Comparison of ENCODE assay signal across 19 mouse cellular contexts in the genomic region with DNA sequence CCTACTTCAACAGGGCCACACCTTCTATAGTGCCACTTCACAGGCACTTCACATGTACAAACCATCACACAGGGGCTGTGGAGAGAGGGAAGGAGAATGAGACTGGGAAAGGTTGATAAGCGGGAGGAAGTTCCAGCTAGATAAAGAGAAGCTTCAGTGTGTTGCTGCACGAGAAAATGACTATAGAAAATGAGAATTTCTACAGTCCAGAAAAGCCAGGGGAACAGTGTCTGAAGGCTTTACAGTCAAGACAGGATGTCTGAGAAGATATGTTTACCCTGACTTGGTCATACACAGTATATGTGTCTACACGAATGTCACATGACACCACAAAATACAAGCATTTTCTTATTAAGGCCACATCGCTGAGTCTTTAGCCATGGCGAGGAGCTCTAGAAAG. TPM values are rescaled to one million over a fixed set of nuclear protein-coding genes. Genes with fewer than 3 reads are reported as not detected.
"Had no signal": no experiment of that assay in that cellular context is flagged by ENCODE, and none has a peak within 500 bp of the region (broad histone marks: within the 10 kb centered on the region; RNA-seq: fewer than 3 reads in every experiment).

No protein-coding gene starts in this region.

- H3K4me3 ChIP-seq: layer of hippocampus, adult 2 months; limb, embryonic 13.5 days; liver, embryonic 15.5 days; midbrain, embryonic 12.5 days; neural tube, embryonic 13.5 days had no signal

- H3K9ac ChIP-seq: limb, embryonic 13.5 days; liver, embryonic 15.5 days; lung, embryonic 14.5 days; midbrain, embryonic 12.5 days; neural tube, embryonic 13.5 days had no signal

- H3K36me3 ChIP-seq: limb, embryonic 13.5 days; liver, embryonic 15.5 days; midbrain, embryonic 12.5 days; neural tube, embryonic 13.5 days had no signal

- H3K4me2 ChIP-seq: limb, embryonic 13.5 days; liver, embryonic 15.5 days; lung, embryonic 14.5 days; midbrain, embryonic 12.5 days; neural tube, embryonic 13.5 days had no signal

- ATAC-seq: midbrain, embryonic 16.5 days had no signal

- H3K9me3 ChIP-seq: limb, embryonic 13.5 days; liver, embryonic 15.5 days; midbrain, embryonic 12.5 days; neural tube, embryonic 13.5 days had no signal

- H3K27ac ChIP-seq: kidney, postnatal 0 days; layer of hippocampus, adult 2 months; limb, embryonic 13.5 days; liver, embryonic 15.5 days; midbrain, embryonic 12.5 days; neural tube, embryonic 13.5 days had no signal

- DNase-seq: kidney, adult 11 months; kidney, adult 9 months; kidney, postnatal 4 days; lung, embryonic 14.5 days; lung, postnatal 10 days; lung, postnatal 4 days; retina, postnatal 1 day; right cerebral cortex, postnatal 4 days; thymus, postnatal 36 days had no signal

RNA-seq across cellular contexts. Expression of gene Ankrd33, which starts 54.4 kb away (rescaled TPM):
- polyA plus RNA-seq: intestine, embryonic 14.5 days; kidney, postnatal 0 days; limb, embryonic 13.5 days; liver, embryonic 15.5 days; lung, embryonic 14.5 days; midbrain, embryonic 12.5 days; midbrain, embryonic 16.5 days; neural tube, embryonic 13.5 days; spleen, adult 2 months; thymus, postnatal 0 days had no signal
